Mouse (Mus musculus): ENCODE measurements around the gene Traf3. TPM values are rescaled to one million over a fixed set of nuclear protein-coding genes. Genes with fewer than 3 reads are reported as not detected.
A peak's percentile ranks its signal among the peaks of the same experiment; 100 is the strongest.

The Traf3 gene
- total and polyA plus RNA-seq, 3 experiments: 22.7 to 35.6 (median 25.7) TPM

GRCm38 (mm10) chr12:111152981-111153710, 13.0 kb upstream of the Traf3 start:
- DNase-seq: no peak

GRCm38 (mm10) chr12:111153946-111154345, 12.2 kb upstream of the Traf3 start:
- DNase-seq: no peak

- peak; percentile 83 for DNase-seq
Observed at GRCm38 (mm10) chr12:111154641-111155040, 11.5 kb upstream of the Traf3 start.

GRCm38 (mm10) chr12:111155756-111156155, 10.4 kb upstream of the Traf3 start:
- DNase-seq: no peak

GRCm38 (mm10) chr12:111159659-111160428, 6.3 kb upstream of the Traf3 start:
- no peak for DNase-seq

GRCm38 (mm10) chr12:111160871-111161270, 5.3 kb upstream of the Traf3 start:
- no peak for DNase-seq

- DNase-seq: no peak
Observed at GRCm38 (mm10) chr12:111161943-111162311, 4.2 kb upstream of the Traf3 start.

- peak; percentile 54 for DNase-seq
Observed at GRCm38 (mm10) chr12:111162312-111163061, 3.7 kb upstream of the Traf3 start.

- DNase-seq: peak; percentile 92
Observed at GRCm38 (mm10) chr12:111164310-111164751, 1.8 kb upstream of the Traf3 start.

- DNase-seq: peak; percentile 56
Observed at GRCm38 (mm10) chr12:111165146-111165812, 891 bp upstream of the Traf3 start.

- peak; percentile 74 for DNase-seq
Observed at GRCm38 (mm10) chr12:111166681-111167289, 615 bp downstream of the Traf3 start.

- DNase-seq: peak; percentile 53
Observed at GRCm38 (mm10) chr12:111168891-111169290, 2.7 kb downstream of the Traf3 start.

- no peak for DNase-seq
Observed at GRCm38 (mm10) chr12:111178772-111179171, 12.6 kb downstream of the Traf3 start.

GRCm38 (mm10) chr12:111181848-111182247, 15.7 kb downstream of the Traf3 start:
- no peak for DNase-seq

GRCm38 (mm10) chr12:111182378-111182777, 16.2 kb downstream of the Traf3 start:
- DNase-seq: no peak

- no peak for DNase-seq
Observed at GRCm38 (mm10) chr12:111184476-111184875, 18.3 kb downstream of the Traf3 start, which contains the start of gene 4930595D18Rik. Gene 4930595D18Rik (minus strand): TSS chr12:111184491.

GRCm38 (mm10) chr12:111186986-111187385, 20.8 kb downstream of the Traf3 start:
- peak; percentile 46 for DNase-seq

GRCm38 (mm10) chr12:111188295-111188694, 22.1 kb downstream of the Traf3 start:
- no peak for DNase-seq

- DNase-seq: no peak
Observed at GRCm38 (mm10) chr12:111190355-111190754, 24.2 kb downstream of the Traf3 start.

- no peak for DNase-seq
Observed at GRCm38 (mm10) chr12:111190891-111191290, 24.7 kb downstream of the Traf3 start.

- DNase-seq: no peak
Observed at GRCm38 (mm10) chr12:111192777-111193176, 26.6 kb downstream of the Traf3 start.
